Mouse (Mus musculus) small intestine, adult 2 months (tissue): ENCODE measurements around the gene Cldn16.

Experiments used
- CTCF ChIP-seq: fragments of 200-500 bp; IDR thresholded peaks from 2 replicates; pipeline ENCODE4 v1.5.1; 2012; ENCODE audit warnings: low read depth, mild to moderate bottlenecking, control low read depth, inconsistent platforms, low read length, moderate library complexity, mixed read lengths; ENCODE audit not compliant: insufficient replicate concordance, insufficient read length; ENCODE audit errors: extremely low read depth
- POLR2A ChIP-seq: fragments of 200-500 bp; IDR thresholded peaks from 2 replicates; pipeline ENCODE4 v1.6.1; 2012; ENCODE audit warnings: low read depth, mild to moderate bottlenecking, control low read depth, inconsistent platforms, low read length, moderate library complexity

DNA sequence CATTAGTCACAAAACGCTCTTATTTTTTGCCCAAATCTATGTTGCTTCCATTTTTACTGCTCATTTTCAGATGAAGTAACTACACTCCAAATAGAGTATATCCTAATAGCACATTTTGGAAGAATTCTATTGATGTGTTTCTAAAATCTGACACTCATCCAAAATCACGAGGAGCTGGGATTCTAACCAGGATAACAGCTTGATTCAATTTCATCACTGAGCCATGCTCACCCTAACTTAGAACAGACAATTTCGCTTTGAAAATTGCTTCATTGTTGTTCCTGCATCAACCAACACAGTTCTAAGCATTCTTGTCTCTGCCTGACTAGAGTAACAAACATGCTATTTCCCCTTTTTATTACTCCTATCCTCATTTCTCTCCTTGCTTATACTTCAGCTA is 44.3 kb upstream of the Cldn16 start:
- TF ChIP-seq CTCF (no peak), POLR2A (no peak)
